8 mouse cellular contexts compared by ENCODE assay signal in genomic region chr11:59449741-59450229, GRCm38 (mm10). TPM values are rescaled to one million over a fixed set of nuclear protein-coding genes. Genes with fewer than 3 reads are reported as not detected.
DNase-seq lines count a peak whose midpoint lies in the region; ATAC-seq lines count a peak whose summit lies in the region.

TSS of gene Jmjd4 (plus strand) at chr11:59450045.

- H3K27me3 ChIP-seq in intestine, embryonic 14.5 days (replicated peaks; ENCODE audit: control insufficient read depth, insufficient read depth, low read length): no peaks in the 10 kb centered on the region

- H3K36me3 ChIP-seq in intestine, embryonic 14.5 days (ENCODE audit: control insufficient read depth, insufficient read depth, low read length): peaks cover 33% of the 10 kb centered on the region

- H3K4me2 ChIP-seq in intestine, embryonic 14.5 days (ENCODE audit: low read length): peak within 1 kb of the TSS; percentile 95

- peak within 1 kb of the TSS; percentile 75 for H3K9ac ChIP-seq in intestine, embryonic 14.5 days (ENCODE audit: low read length)

- peak; percentile 89 for DNase-seq in adipocyte (ENCODE audit: low spot score)
- DNase-seq in embryo, embryonic 10 days (ENCODE audit: low spot score): peak; percentile 91
- DNase-seq in gastrocnemius, postnatal 14 days: peak; percentile 89
- DNase-seq in intestine, embryonic 14.5 days (ENCODE audit: low spot score): peak; percentile 93
- DNase-seq in left cerebral cortex, postnatal 14 days (ENCODE audit: low spot score in 2 of 2): peak; percentile 94 to 95
- DNase-seq in mesoderm, embryonic 11.5 days (ENCODE audit: low read depth, low spot score): peak; percentile 93
- DNase-seq in right cerebral cortex, postnatal 36 days (ENCODE audit: low spot score in 2 of 2): peak; percentile 88 to 89
- peak; percentile 92 for DNase-seq in yolk sac, embryonic 10.5 days (ENCODE audit: low spot score)

- H3K9me3 ChIP-seq in intestine, embryonic 14.5 days (ENCODE audit: control insufficient read depth, low read length): no peaks in the 10 kb centered on the region

- H3K27ac ChIP-seq in intestine, embryonic 14.5 days (ENCODE audit: low read depth): peak within 1 kb of the TSS; percentile 77; the same call in 1 of the 2 replicates

- intact Hi-C loops in gastrocnemius, postnatal 14 days (cut with DNase I; ENCODE audit: low total_unique reads): no loop called here
- intact Hi-C loops in left cerebral cortex, postnatal 14 days (cut with DNase I): no loop called here

- peak within 1 kb of the TSS; percentile 87 for H3K4me3 ChIP-seq in intestine, embryonic 14.5 days (ENCODE audit: low read depth, low read length)

- WGBS in intestine, embryonic 14.5 days: under 1% methylated on average over 36 of the region's 40 CpGs

- H3K4me1 ChIP-seq in intestine, embryonic 14.5 days (replicated peaks; ENCODE audit: control insufficient read depth, insufficient read depth, low read length): peaks cover 16% of the 10 kb centered on the region

- peak; percentile 94 for ATAC-seq in intestine, embryonic 14.5 days (replicated peaks; ENCODE audit: low FRiP score, low TSS enrichment, low read depth)

RNA-seq across cellular contexts. Expression of gene Jmjd4, which starts in this region (rescaled TPM):
- 1 to 10 TPM; 6.4 to 7.3 TPM for total RNA-seq in gastrocnemius, postnatal 14 days (2021)
- 11.1 and 12.4 TPM in 2 replicates for polyA plus RNA-seq in intestine, embryonic 14.5 days (2014; fragmentation: Nextera tagmentation; extraction: Ambion mirVana)
- total RNA-seq in left cerebral cortex, postnatal 14 days (2021): 10 to 100 TPM; 30.7 to 32.7 TPM

Comparison
In these comparisons a context has a peak if more than half of its experiments do, and no peak if none do; other contexts are left out.
1. Peak in every context shown above with its lines: DNase-seq, ATAC-seq, H3K4me3 ChIP-seq and H3K27ac ChIP-seq.